Mouse (Mus musculus): ENCODE data around the gene Krtap9-3. TPM values are rescaled to one million over a fixed set of nuclear protein-coding genes. Genes with fewer than 3 reads are reported as not detected.
"Not testable (repeated sequence)": the region's sequence is repeated elsewhere in the genome, so short reads cannot be mapped to it uniquely, and the experiment has no call there.

Krtap9-3 gene
- polyA plus RNA-seq, 1 experiment from 2014 or later = not detected

DNA sequence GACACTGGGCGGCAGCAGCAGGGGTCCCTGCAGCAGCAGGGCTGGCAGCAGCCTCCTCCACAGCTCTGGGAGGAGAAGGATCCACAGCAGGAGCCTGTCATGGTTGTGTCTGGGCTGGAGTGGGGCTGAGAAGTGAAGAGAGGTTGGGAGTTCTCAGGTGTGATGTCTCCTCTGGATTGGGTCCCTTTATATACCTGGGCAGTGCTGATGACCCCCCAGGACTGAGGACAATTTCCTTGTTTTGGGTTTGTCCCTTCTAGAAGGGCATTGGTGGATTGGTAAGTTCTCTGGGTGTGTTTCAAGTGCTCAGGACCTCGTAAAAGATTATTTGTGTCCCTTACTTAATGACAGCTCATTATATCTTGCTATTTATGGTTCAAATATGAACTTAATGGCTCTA, 12.2 kb upstream of the Krtap9-3 start, which contains the start of gene Gm11937:
Gene Gm11937 (minus strand): TSS at position 101 of the 400 bp plus-strand sequence.
- 73% methylated on average over 1 of the region's 2 CpGs for WGBS
- not testable (repeated sequence) for H3K27ac ChIP-seq (replicated peaks); H3K4me3 ChIP-seq; H3K4me2 ChIP-seq (replicated peaks); H3K9me3 ChIP-seq; H3K27me3 ChIP-seq; H3K9ac ChIP-seq (replicated peaks); ATAC-seq (ENCODE audit: low FRiP score, low read depth); H3K36me3 ChIP-seq; H3K4me1 ChIP-seq

DNA sequence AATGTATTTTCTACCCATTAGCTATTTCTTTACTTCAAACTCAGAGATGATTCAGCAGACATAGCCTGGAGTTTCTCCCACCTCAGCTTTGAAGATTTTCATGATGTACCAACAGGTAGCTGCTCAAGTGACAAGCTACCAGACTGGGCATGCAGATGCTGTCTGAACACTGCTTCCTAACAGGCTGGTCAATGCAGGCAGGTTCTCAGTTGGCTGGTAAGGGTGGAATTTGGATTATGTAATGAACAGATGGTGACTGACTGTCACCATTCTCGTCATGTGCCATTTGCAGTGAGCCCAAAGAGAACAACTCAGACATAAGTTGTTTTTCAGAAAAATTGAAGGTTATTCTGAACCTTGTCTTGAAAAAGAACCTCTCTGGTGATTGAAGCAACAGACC, 11.2 kb upstream of the Krtap9-3 start:
- Histone ChIP-seq H3K27me3 (no peaks in the 10 kb centered on the region), H3K36me3 (no peaks in the 10 kb centered on the region), H3K27ac (replicated peaks) (no peak overlapping the region), H3K4me2 (replicated peaks) (no peak overlapping the region), H3K9me3 (no peaks in the 10 kb centered on the region), H3K4me3 (no peak overlapping the region), H3K4me1 (no peaks in the 10 kb centered on the region), H3K9ac (replicated peaks) (no peak overlapping the region)
- 69% methylated on average over 1 of the region's 1 CpGs for WGBS
- ATAC-seq (ENCODE audit: low FRiP score, low read depth) = no peak

DNA sequence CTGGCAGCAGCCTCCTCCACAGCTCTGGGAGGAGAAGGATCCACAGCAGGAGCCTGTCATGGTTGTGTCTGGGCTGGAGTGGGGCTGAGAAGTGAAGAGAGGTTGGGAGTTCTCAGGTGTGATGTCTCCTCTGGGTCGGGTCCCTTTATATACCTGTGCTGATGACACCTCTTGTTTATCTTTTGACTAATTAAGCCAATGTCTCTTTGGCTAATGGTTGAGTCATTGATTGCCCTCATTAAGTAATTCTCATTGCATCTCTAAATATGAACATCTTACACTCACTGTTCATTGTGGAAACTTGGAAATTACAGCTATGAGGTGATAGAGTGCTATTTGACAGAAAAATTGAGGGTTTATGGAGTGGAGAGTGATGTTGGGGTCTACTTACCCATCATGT, 5.3 kb upstream of the Krtap9-3 start, which contains the start of gene Gm11938:
Gene Gm11938 (minus strand): TSS at position 101 of the 400 bp plus-strand sequence.
- H3K4me2 ChIP-seq (replicated peaks); H3K36me3 ChIP-seq; H3K9me3 ChIP-seq; H3K27ac ChIP-seq (replicated peaks); H3K9ac ChIP-seq (replicated peaks); ATAC-seq (ENCODE audit: low FRiP score, low read depth); H3K4me1 ChIP-seq; H3K27me3 ChIP-seq; H3K4me3 ChIP-seq: not testable (repeated sequence)
- WGBS = 68% methylated on average over 1 of the region's 1 CpGs

GRCm38 (mm10) chr11:99590981-99591380, 6.9 kb downstream of the Krtap9-3 start, which contains the start of gene Krtap1-3:
Gene Krtap1-3, minus strand, starts transcription at chr11:99591339.
- no peaks in the 10 kb centered on the region for H3K4me1 ChIP-seq
- no peak for ATAC-seq (ENCODE audit: low FRiP score, low read depth)
- no peak within 1 kb of the TSS for H3K27ac ChIP-seq (replicated peaks)
- H3K9me3 ChIP-seq = no peaks in the 10 kb centered on the region
- no peak within 1 kb of the TSS for H3K4me3 ChIP-seq
- H3K9ac ChIP-seq (replicated peaks) = no peak within 1 kb of the TSS
- no peaks in the 10 kb centered on the region for H3K27me3 ChIP-seq
- no peaks in the 10 kb centered on the region for H3K36me3 ChIP-seq
- 88% methylated on average over 6 of the region's 6 CpGs for WGBS
- H3K4me2 ChIP-seq (replicated peaks) = no peak within 1 kb of the TSS

DNA sequence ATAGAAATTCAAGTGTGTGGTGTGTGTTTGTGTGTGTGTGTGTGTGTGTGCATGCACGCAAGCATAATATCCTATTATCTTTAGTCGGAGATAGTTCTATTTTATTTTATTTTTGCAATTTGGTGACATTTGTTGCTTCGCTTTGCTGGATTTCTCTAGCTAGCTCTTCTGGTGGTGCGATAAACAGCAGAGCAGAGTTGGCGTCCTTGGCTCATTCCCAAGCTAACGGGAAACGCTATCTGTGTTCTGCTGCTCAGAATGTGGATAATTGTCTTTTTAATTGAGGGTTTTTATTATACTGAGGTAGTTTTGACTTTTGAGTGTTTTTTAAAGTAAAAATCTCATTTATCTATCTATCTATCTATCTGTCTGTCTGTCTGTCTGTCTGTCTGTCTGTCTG, 12.8 kb downstream of the Krtap9-3 start:
- 92% methylated on average over 7 of the region's 7 CpGs for WGBS
- H3K36me3 ChIP-seq = no peaks in the 10 kb centered on the region
- no peaks in the 10 kb centered on the region for H3K4me1 ChIP-seq
- H3K9ac ChIP-seq (replicated peaks) = no peak overlapping the region
- H3K4me2 ChIP-seq (replicated peaks) = no peak overlapping the region
- no peaks in the 10 kb centered on the region for H3K9me3 ChIP-seq
- no peak for ATAC-seq (ENCODE audit: low FRiP score, low read depth)
- no peak overlapping the region for H3K4me3 ChIP-seq
- no peak overlapping the region for H3K27ac ChIP-seq (replicated peaks)
- no peaks in the 10 kb centered on the region for H3K27me3 ChIP-seq

- H3K27me3 ChIP-seq = no peaks in the 10 kb centered on the region
- H3K4me3 ChIP-seq = no peak within 1 kb of the TSS
- no peak within 1 kb of the TSS for H3K27ac ChIP-seq (replicated peaks)
- no peak within 1 kb of the TSS for H3K4me2 ChIP-seq (replicated peaks)
- WGBS = 87% methylated on average over 5 of the region's 5 CpGs
- H3K9ac ChIP-seq (replicated peaks) = no peak within 1 kb of the TSS
- no peaks in the 10 kb centered on the region for H3K36me3 ChIP-seq
- ATAC-seq (ENCODE audit: low FRiP score, low read depth) = no peak
- H3K4me1 ChIP-seq = no peaks in the 10 kb centered on the region
- H3K9me3 ChIP-seq = no peaks in the 10 kb centered on the region
These were observed 14.6 kb downstream of the Krtap9-3 start, which contains the start of gene Krtap1-4 for GRCm38 (mm10) chr11:99583245-99583704. Gene Krtap1-4, minus strand, starts transcription at chr11:99583654.

DNA sequence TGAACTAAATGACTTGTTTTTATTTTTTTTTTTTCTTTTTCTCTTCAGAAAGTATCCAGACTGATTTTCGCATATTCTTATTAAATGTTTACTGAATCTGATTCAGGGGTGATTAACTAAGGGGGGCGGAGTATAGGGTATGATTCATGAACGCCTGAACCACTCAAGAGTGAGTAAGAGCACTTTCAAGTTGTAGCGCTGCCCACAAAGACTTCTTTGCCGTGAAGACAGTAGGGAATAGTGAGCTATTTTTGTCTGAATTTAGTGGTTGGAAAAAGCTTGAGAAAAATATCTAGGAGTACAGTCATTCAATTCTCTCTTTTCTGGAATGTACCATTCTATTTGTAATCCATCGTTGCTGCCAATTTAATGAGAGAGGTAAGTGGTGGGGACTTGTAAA, 16.3 kb downstream of the Krtap9-3 start:
- Histone ChIP-seq H3K4me1 (no peaks in the 10 kb centered on the region), H3K9me3 (no peaks in the 10 kb centered on the region), H3K4me3 (no peak overlapping the region), H3K36me3 (no peaks in the 10 kb centered on the region), H3K9ac (replicated peaks) (no peak overlapping the region), H3K27me3 (no peaks in the 10 kb centered on the region), H3K27ac (replicated peaks) (no peak overlapping the region), H3K4me2 (replicated peaks) (no peak overlapping the region)
- ATAC-seq (ENCODE audit: low FRiP score, low read depth) = no peak
- whole genome bisulfite sequencing = 91% methylated on average over 6 of the region's 6 CpGs

DNA sequence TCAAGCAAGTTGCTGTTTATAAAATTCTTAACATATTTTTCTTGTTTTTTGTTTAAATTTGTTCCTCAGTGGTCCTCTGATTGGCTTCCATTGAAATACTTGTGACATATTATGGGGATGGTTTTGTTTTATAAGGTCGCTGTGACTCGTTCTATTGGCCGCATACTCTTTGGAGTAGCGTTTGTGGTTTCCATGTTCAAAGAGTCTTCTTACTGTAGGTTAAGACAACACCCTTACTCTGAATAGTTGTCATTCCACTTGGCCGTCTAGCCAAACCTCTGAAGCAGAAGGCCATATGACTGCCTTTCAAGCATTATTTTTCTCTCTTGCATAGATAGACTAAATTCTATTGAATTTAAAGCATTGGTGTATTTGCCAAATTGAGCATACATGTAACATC, 16.9 kb downstream of the Krtap9-3 start:
- H3K27ac ChIP-seq (replicated peaks) = no peak overlapping the region
- H3K4me1 ChIP-seq = no peaks in the 10 kb centered on the region
- WGBS = 94% methylated on average over 5 of the region's 5 CpGs
- H3K9ac ChIP-seq (replicated peaks) = no peak overlapping the region
- no peaks in the 10 kb centered on the region for H3K27me3 ChIP-seq
- H3K4me2 ChIP-seq (replicated peaks) = no peak overlapping the region
- H3K4me3 ChIP-seq = no peak overlapping the region
- no peaks in the 10 kb centered on the region for H3K9me3 ChIP-seq
- no peak for ATAC-seq (ENCODE audit: low FRiP score, low read depth)
- H3K36me3 ChIP-seq = no peaks in the 10 kb centered on the region

- H3K4me2 ChIP-seq (replicated peaks) = no peak within 1 kb of the TSS
- no peak for ATAC-seq (ENCODE audit: low FRiP score, low read depth)
- no peak within 1 kb of the TSS for H3K4me3 ChIP-seq
- H3K36me3 ChIP-seq = no peaks in the 10 kb centered on the region
- H3K4me1 ChIP-seq = no peaks in the 10 kb centered on the region
- 96% methylated on average over 6 of the region's 6 CpGs for WGBS
- no peak within 1 kb of the TSS for H3K9ac ChIP-seq (replicated peaks)
- no peaks in the 10 kb centered on the region for H3K27me3 ChIP-seq
- H3K9me3 ChIP-seq = no peaks in the 10 kb centered on the region
- no peak within 1 kb of the TSS for H3K27ac ChIP-seq (replicated peaks)
These were observed 17.3 kb downstream of the Krtap9-3 start, which contains the start of gene Krtap1-5 for GRCm38 (mm10) chr11:99580636-99581035. Gene Krtap1-5, minus strand, starts transcription at chr11:99581016.

DNA sequence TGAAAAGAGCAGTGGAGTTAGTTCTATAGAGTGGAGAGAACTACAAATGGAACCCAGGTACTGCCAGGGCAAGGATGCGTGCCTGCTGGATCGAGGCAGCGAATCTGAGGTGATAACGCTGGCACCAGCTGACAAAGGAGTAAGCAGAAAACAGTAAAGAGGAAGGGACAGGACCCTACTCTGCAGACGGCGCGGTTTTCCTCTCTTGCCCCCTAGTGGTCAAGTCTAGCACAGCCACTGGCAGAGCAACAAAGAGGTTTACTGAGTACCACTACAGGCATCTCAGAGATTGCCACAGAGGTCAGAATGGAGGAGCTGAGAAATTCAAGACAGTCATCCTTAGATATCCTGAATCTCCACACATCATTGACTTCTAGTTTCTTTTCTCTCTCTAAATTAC, 23.8 kb downstream of the Krtap9-3 start:
- no peaks in the 10 kb centered on the region for H3K27me3 ChIP-seq
- H3K4me3 ChIP-seq = no peak overlapping the region; the same call in 1 of the 2 replicates
- H3K4me2 ChIP-seq (replicated peaks) = peak overlapping the region; percentile 37
- H3K9ac ChIP-seq (replicated peaks) = no peak overlapping the region
- no peak overlapping the region for H3K27ac ChIP-seq (replicated peaks)
- H3K9me3 ChIP-seq = no peaks in the 10 kb centered on the region
- H3K4me1 ChIP-seq = no peaks in the 10 kb centered on the region; the same call in 1 of the 2 replicates
- 0 out of 2 replicates have a peak, but pooled peaks have one; percentile 49 for ATAC-seq (ENCODE audit: low FRiP score, low read depth)
- H3K36me3 ChIP-seq = no peaks in the 10 kb centered on the region
- WGBS = 1% methylated on average over 7 of the region's 7 CpGs

DNA sequence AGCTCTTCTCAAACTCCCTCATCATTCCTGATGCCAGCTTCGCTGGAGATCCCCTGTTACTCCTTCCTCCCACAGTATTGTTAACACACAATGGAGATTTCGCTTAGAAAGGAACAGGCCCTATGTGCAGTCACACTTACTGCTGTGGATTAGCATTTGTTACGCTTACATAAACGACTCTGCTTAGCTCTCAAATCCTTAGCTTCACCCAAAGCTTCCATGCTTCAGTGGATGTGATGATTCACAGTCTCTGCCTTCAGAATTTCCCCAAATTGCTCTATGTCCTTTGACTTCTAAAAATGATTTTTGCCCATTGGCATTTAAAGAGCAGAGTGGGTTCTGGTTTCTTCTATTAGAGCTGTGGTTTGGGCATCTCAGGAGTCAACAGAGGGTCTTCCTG, 24.7 kb downstream of the Krtap9-3 start:
- WGBS = 16% methylated on average over 4 of the region's 4 CpGs
- Histone ChIP-seq H3K9me3 (no peaks in the 10 kb centered on the region), H3K4me3 (no peak overlapping the region), H3K27ac (replicated peaks) (no peak overlapping the region), H3K27me3 (no peaks in the 10 kb centered on the region), H3K9ac (replicated peaks) (no peak overlapping the region), H3K4me2 (replicated peaks) (peak overlapping the region; percentile 22; the same call in 1 of the 2 replicates), H3K4me1 (no peaks in the 10 kb centered on the region; the same call in 1 of the 2 replicates), H3K36me3 (no peaks in the 10 kb centered on the region)
- ATAC-seq (ENCODE audit: low FRiP score, low read depth) = no peak

DNA sequence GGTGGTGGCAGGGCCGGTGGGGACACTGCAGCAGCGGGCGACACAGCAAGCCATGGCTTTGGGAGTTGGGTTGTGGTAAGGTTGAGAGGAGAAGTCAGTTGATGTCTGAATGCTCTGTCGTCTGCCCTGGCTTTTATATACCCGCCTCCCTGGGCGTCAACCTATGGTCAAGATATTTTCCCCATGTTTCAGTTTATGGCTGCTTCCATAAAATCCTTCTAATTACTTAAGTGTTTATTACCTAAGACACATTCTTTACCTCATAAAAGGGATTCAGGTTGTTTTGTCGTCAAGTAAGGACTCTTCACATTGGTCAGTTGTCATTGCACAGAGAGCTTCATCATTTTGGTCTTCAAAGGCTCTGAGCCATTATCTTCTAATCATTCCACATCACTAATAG, 31.4 kb downstream of the Krtap9-3 start, which contains the start of gene Krtap3-1:
Gene Krtap3-1 (minus strand): TSS at position 101 of the 400 bp plus-strand sequence.
- Histone ChIP-seq H3K36me3 (no peaks in the 10 kb centered on the region), H3K27ac (replicated peaks) (no peak within 1 kb of the TSS), H3K27me3 (no peaks in the 10 kb centered on the region), H3K4me3 (no peak within 1 kb of the TSS), H3K4me1 (no peaks in the 10 kb centered on the region), H3K9ac (replicated peaks) (no peak within 1 kb of the TSS), H3K4me2 (replicated peaks) (no peak within 1 kb of the TSS), H3K9me3 (no peaks in the 10 kb centered on the region)
- ATAC-seq (ENCODE audit: low FRiP score, low read depth) = no peak
- 92% methylated on average over 7 of the region's 7 CpGs for WGBS

DNA sequence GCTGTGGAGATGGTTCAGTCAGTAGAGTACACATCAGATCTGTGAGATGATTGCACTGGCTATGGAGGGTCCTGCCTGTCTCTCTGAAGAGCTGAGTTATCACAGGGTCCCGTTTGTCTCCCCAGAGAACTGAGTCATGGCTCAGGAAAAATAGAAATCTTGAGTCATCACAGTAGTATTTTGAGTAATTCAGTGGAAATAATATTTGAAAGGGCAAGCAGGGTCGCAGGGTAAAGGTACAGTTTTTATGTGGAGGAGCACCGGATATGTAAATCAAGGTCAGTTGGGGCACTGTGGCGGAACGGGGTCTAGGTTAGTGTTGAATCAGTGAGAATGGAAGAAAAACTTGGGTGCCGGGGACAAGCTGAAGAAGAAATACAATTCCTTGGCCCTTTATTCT, 35.3 kb downstream of the Krtap9-3 start:
- 77% methylated on average over 6 of the region's 6 CpGs for WGBS
- no peak overlapping the region for H3K4me2 ChIP-seq (replicated peaks)
- H3K9ac ChIP-seq (replicated peaks) = no peak overlapping the region
- H3K4me3 ChIP-seq = no peak overlapping the region
- no peaks in the 10 kb centered on the region for H3K27me3 ChIP-seq
- no peaks in the 10 kb centered on the region for H3K9me3 ChIP-seq
- no peaks in the 10 kb centered on the region for H3K4me1 ChIP-seq
- H3K36me3 ChIP-seq = no peaks in the 10 kb centered on the region
- H3K27ac ChIP-seq (replicated peaks) = no peak overlapping the region
- no peak for ATAC-seq (ENCODE audit: low FRiP score, low read depth)

All from midbrain, embryonic 12.5 days (tissue).